Mouse (Mus musculus): ENCODE measurements around the gene Rasl11a. TPM values are rescaled to one million over a fixed set of nuclear protein-coding genes. Genes with fewer than 3 reads are reported as not detected.

Gene Rasl11a
- polyA plus RNA-seq (2015; fragmentation: Nextera tagmentation; extraction: Ambion mirVana) = 35.0 and 37.7 TPM in 2 replicates

DNA sequence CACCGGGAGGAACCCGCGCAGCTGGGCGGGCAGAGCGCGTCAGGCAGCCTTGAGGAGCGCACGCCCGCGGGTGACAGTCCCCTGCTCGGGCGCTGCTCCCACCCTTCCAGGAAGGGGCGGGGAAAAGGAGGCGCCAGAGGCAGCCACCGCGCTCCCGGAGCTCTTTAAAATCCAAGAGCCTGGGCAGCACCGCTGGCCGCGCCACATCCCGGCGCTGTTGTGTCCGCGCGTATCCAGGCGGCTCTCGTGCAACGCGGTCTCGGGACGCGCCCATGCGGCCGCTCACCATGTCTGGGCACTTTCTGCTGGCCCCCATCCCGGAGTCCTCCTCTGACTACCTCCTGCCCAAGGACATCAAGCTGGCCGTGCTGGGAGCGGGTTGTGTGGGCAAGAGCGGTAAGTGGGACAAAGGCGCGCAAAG lies at the start of gene Rasl11a:
Rasl11a (plus strand) TSS at position 127 of the 421 bp plus-strand sequence.

DNA sequence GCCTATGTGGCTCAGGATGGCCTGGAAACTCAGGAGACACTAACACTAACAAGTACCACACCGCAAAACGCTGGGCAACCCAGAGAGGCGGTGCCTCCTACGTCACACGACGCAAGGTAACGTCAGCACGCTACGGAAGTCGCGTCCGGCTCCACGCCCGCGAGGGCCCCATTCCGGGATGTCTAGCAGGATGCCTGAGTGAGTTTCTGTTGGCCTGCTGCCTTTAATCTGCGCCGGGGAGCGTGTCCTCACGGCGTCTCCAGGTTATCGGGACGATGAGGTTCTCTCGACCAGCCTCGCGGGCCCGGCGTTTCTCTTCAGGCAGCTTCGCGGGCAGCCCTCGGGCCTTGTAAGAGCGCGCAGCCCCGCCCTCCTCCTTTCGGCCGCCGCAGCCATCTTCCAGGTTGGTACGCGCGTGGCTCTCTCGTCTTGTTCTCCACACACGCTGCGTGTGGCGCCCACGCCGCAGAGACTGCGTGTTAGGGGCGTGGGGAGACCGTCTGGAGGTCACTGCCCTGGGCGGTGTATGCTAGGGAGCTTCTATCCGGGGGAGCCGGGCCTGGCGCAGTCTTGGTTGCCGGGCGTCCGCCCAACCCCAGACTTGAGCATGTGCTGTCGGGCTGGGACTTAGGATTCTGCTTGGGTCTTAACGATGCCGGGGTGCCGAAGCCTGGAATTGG lies 12.0 kb upstream of the Rasl11a start, which contains the start of gene Rpl21:
Rpl21 (plus strand) TSS at position 122 of the 680 bp plus-strand sequence.

Other genes with a start within 250 kb of the Rasl11a start
- gene Usp12, start 50.1 kb upstream of the Rasl11a start, polyA plus RNA-seq (2015; fragmentation: Nextera tagmentation; extraction: Ambion mirVana) = 10.2 and 12.3 TPM in 2 replicates
- 468 and 481 TPM in 2 replicates for gene Rpl21, start 12.2 kb upstream of the Rasl11a start, polyA plus RNA-seq (2015; fragmentation: Nextera tagmentation; extraction: Ambion mirVana)
- 61.4 and 67.3 TPM in 2 replicates for gene Gtf3a, start 103.6 kb downstream of the Rasl11a start, polyA plus RNA-seq (2015; fragmentation: Nextera tagmentation; extraction: Ambion mirVana)
- gene Mtif3, start 118.7 kb downstream of the Rasl11a start, polyA plus RNA-seq (2015; fragmentation: Nextera tagmentation; extraction: Ambion mirVana) = 14.8 and 20.1 TPM in 2 replicates
- 9.1 and 11.5 TPM in 2 replicates for gene Lnx2, start 231.5 kb downstream of the Rasl11a start, polyA plus RNA-seq (2015; fragmentation: Nextera tagmentation; extraction: Ambion mirVana)
- gene Polr1d, start 232.0 kb downstream of the Rasl11a start, polyA plus RNA-seq (2015; fragmentation: Nextera tagmentation; extraction: Ambion mirVana) = 122 and 127 TPM in 2 replicates

Data from urinary bladder, postnatal 0 days (tissue).